Mouse (Mus musculus) spleen, adult 2 months (tissue): ENCODE data around the gene Lbx2. TPM values are rescaled to one million over a fixed set of nuclear protein-coding genes. Genes with fewer than 3 reads are reported as not detected.

Experiments used
- DNase-seq, 2 experiments: peaks; one replicate each; pipeline versions ENCODE4 v3.0.0 to v3.0.0-alpha.2; 2012 to 2021; ENCODE audit warnings: low spot score in 2 of 2, low read depth in 1 of 2
- H3K27ac ChIP-seq: fragments of 200-500 bp; 2 replicates; pipeline ENCODE4 v1.5.1; 2012; ENCODE audit warnings: low read length, inconsistent platforms; ENCODE audit not compliant: insufficient read depth
- H3K27me3 ChIP-seq: fragments of 200-500 bp; 2 replicates; pipeline ENCODE4 v1.6.1; 2012; ENCODE audit warnings: mild to moderate bottlenecking, moderate library complexity, low read length, inconsistent platforms; ENCODE audit not compliant: control insufficient read depth, insufficient read depth
- H3K36me3 ChIP-seq: fragments of 200-500 bp; 2 replicates; pipeline ENCODE4 v1.6.1; 2012; ENCODE audit warnings: mild to moderate bottlenecking, low read length, inconsistent platforms; ENCODE audit not compliant: control insufficient read depth, insufficient read depth
- H3K4me1 ChIP-seq: fragments of 200-500 bp; 2 replicates; pipeline ENCODE4 v1.6.1; 2011; ENCODE audit warnings: inconsistent platforms; ENCODE audit not compliant: control insufficient read depth, insufficient read depth, insufficient read length
- H3K4me3 ChIP-seq: fragments of 200-500 bp; 2 replicates; pipeline ENCODE4 v1.5.1; 2011; ENCODE audit warnings: mild to moderate bottlenecking, inconsistent platforms; ENCODE audit not compliant: insufficient read depth, insufficient read length; ENCODE audit errors: extremely low read depth
- CTCF ChIP-seq: fragments of 200-500 bp; IDR thresholded peaks from 2 replicates; pipeline ENCODE4 v1.5.1; 2011; ENCODE audit warnings: mild to moderate bottlenecking, inconsistent platforms; ENCODE audit not compliant: insufficient read depth, insufficient read length, insufficient replicate concordance; ENCODE audit errors: extremely low read depth
- POLR2A ChIP-seq: fragments of 200-500 bp; IDR thresholded peaks from 2 replicates; pipeline ENCODE4 v1.6.1; 2011; ENCODE audit warnings: low read depth, low read length, inconsistent platforms
- WGBS: fragments of 180-500 bp; shearing (Covaris S2); methylation state at CpG from one replicate; pipeline ENCODE4 v1.1.7; 2018; 5-methylcytosine and 5-hydroxymethylcytosine counted together
- polyA plus RNA-seq: library from polyadenylated mRNA; depleted of rRNA; stranded (reverse); fragments of >200 nt; gene quantifications from 2 replicates; pipeline ENCODE4 v1.2.3, GENCODE M21; 2012

Lbx2 gene
- polyA plus RNA-seq, 1 experiment, result 2.8 TPM

DNA sequence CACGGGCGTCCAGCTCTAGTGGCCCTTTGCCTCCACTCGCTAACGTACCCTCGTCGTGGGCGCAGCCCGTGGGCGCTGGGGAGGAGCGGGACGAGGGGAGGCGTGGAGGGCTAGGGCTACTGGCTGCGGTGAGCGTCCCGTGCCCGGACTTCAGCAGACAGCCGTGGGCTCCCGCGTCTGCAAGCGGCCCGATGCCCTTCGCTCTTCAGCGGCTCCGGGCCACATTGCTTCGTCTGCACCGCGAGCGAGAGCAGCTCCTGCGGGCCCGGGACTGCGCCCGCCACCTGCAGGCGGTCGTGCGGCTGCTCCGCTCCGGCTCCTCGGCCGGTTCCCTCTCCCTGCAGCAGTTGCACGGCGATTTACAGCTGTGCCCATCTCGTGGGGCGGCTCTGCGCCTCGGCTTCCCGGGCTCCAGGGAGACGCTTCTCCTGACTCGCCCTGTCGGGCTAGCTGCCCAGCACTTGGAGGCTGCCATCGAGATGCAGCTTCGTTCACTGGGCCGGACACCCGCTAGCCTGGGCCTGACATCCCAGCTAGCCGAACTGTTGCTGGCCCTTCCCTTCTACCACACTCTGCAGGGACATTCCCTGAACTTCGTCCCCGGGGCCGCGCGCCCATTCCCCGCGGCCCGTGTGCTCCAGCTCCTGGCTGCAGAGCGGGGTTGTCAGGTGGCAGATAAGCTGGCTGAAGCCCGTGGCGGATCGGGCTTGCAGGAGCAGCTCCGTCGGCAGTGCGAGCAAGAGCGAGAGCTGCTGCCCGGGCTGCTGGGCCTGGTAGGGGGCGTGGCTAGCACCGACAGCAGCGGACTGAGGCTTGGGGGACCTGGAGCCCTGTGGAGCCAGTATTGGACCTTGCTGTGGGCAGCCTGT is 15.8 kb downstream of the Lbx2 start:
- under 1% methylated on average over 74 of the region's 74 CpGs for WGBS
- peaks cover 13% of the 10 kb centered on the region for H3K4me1 ChIP-seq
- peak overlapping the region; percentile 68 for H3K4me3 ChIP-seq
- H3K27ac ChIP-seq, result peak overlapping the region; percentile 70
- peak in 1 of 2 experiments; percentile 63 for DNase-seq
- H3K36me3 ChIP-seq, result no peaks in the 10 kb centered on the region; the same call in 1 of the 2 replicates
- no peak for TF ChIP-seq POLR2A
- TF ChIP-seq CTCF, result peak; percentile 60
- H3K27me3 ChIP-seq, result no peaks in the 10 kb centered on the region

DNA sequence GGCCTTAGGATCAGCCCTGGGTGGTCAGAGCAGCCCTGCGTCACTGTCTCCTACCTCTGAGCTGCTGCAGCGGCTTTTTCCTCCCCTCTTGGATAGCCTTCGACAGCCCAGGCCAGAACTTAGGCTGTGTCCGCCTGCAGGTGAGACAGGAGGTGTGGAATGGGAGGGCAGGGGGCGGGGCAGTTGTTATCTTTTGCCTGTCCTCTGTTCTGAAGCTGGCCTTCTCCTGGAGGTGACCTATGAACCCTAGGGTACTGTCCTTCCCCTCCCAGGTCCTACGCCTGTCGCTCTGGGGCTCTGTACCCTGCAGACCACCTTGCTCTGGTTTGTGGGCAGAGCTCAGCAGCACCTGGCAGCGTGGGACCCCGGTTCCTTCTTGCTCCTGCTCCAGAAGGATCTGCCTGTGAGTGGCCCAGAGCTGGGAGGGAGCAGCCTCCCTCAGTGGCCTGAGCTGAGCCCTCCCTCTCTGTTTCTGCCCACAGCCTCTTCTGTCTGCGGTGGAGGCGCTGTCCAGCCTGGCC is 17.0 kb downstream of the Lbx2 start:
- no peak for DNase-seq
- TF ChIP-seq CTCF, result no peak
- no peak for TF ChIP-seq POLR2A
- H3K4me3 ChIP-seq, result no peak overlapping the region
- peaks cover 13% of the 10 kb centered on the region for H3K4me1 ChIP-seq
- H3K36me3 ChIP-seq, result no peaks in the 10 kb centered on the region; the same call in 1 of the 2 replicates
- 93% methylated on average over 11 of the region's 11 CpGs for WGBS
- H3K27ac ChIP-seq, result no peak overlapping the region
- no peaks in the 10 kb centered on the region for H3K27me3 ChIP-seq

DNA sequence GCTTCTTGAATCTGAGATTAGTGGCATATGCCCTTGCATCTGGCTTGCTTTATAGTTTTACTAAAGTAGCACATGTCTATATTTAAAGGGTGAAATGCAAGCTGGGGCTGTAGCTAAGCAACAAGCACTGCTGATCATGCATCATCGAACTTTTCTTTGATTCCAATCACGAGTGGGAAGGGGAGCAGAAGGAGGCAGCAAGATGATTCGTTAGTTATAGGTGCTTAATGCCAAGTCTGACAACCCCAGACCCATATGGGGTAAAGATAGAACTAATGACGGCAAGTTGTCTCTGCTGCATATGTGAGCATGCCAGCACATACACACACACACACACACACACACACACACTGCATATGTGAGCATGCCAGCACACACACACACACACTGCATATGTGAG is 18.0 kb downstream of the Lbx2 start:
- Histone ChIP-seq H3K4me1 (peaks cover 13% of the 10 kb centered on the region), H3K27me3 (no peaks in the 10 kb centered on the region)
- whole genome bisulfite sequencing, result 89% methylated on average over 4 of the region's 4 CpGs

GRCm38 (mm10) chr6:83107566-83108400 is 21.6 kb downstream of the Lbx2 start:
- Histone ChIP-seq H3K27me3 (no peaks in the 10 kb centered on the region), H3K4me3 (no peak overlapping the region), H3K36me3 (no peaks in the 10 kb centered on the region; the same call in 1 of the 2 replicates), H3K27ac (no peak overlapping the region), H3K4me1 (peaks cover 7% of the 10 kb centered on the region; the same call in 1 of the 2 replicates)
- DNase-seq, result peak in 1 of 2 experiments; percentile 74
- TF ChIP-seq CTCF, result peak; percentile 76; the same call in 1 of the 2 replicates
- no peak for TF ChIP-seq POLR2A
- 50% methylated on average over 13 of the region's 13 CpGs for whole genome bisulfite sequencing

More for the DNA sequence above, 18.0 kb downstream of the Lbx2 start:
- Histone ChIP-seq H3K36me3 (no peaks in the 10 kb centered on the region; the same call in 1 of the 2 replicates), H3K27ac (no peak overlapping the region), H3K4me3 (no peak overlapping the region)
- no peak for DNase-seq
- TF ChIP-seq POLR2A (no peak), CTCF (no peak)

GRCm38 (mm10) chr6:83108762-83109668 is 22.8 kb downstream of the Lbx2 start, which contains the start of gene Mrpl53:
Gene Mrpl53 (plus strand): TSS chr6:83109040.
- Histone ChIP-seq H3K27me3 (no peaks in the 10 kb centered on the region), H3K4me3 (peak within 1 kb of the TSS; percentile 93), H3K4me1 (peaks cover 2% of the 10 kb centered on the region; the same call in 1 of the 2 replicates), H3K27ac (peak within 1 kb of the TSS; percentile 88), H3K36me3 (no peaks in the 10 kb centered on the region)
- DNase-seq, result peak in 1 of 2 experiments; percentile 75
- under 1% methylated on average over 76 of the region's 76 CpGs for WGBS
- no peak; the same call in 1 of the 2 replicates for TF ChIP-seq CTCF
- peak; percentile 61 for TF ChIP-seq POLR2A
